Mouse (Mus musculus): ENCODE results near the gene Tmem38b. TPM values are rescaled to one million over a fixed set of nuclear protein-coding genes. Genes with fewer than 3 reads are reported as not detected.

The Tmem38b gene
- total and polyA plus RNA-seq, 3 experiments: 3.1 to 5.9 TPM; not detected in 1

GRCm38 (mm10) chr4:53830016-53830415 is 4.2 kb downstream of the Tmem38b start:
- Histone ChIP-seq H3K9me3 (replicated peaks; ENCODE audit: insufficient read depth, low read length) (no peaks in the 10 kb centered on the region), H3K9ac (ENCODE audit: control insufficient read depth, low read depth, low read length, poor library complexity, severe bottlenecking) (no peak overlapping the region), H3K27ac (ENCODE audit: control insufficient read depth, low read depth, low read length) (no peak overlapping the region)

GRCm38 (mm10) chr4:53830579-53830978 is 4.7 kb downstream of the Tmem38b start:
- Histone ChIP-seq H3K9ac (ENCODE audit: control insufficient read depth, low read depth, low read length, poor library complexity, severe bottlenecking) (no peak overlapping the region), H3K79me2 (ENCODE audit: control insufficient read depth, insufficient read depth, low read length, poor library complexity) (peaks cover 4% of the 10 kb centered on the region), H3K4me3 (ENCODE audit: control insufficient read depth in 1 of 2, insufficient read depth in 1 of 2, low read depth in 2 of 2, low read length in 2 of 2) (no peak overlapping the region), H3K27me3 (ENCODE audit: control insufficient read depth in 1 of 2, insufficient read depth in 2 of 2, low read length in 2 of 2) (no peaks in the 10 kb centered on the region), H3K27ac (ENCODE audit: control insufficient read depth, low read depth, low read length) (no peak overlapping the region), H3K4me1 (ENCODE audit: control insufficient read depth in 1 of 2, insufficient read depth in 2 of 2, low read length in 2 of 2) (peaks cover 1 to 3% of the 10 kb centered on the region in 2 experiments; a peak in 3 of 4 replicates), H3K36me3 (ENCODE audit: control insufficient read depth in 1 of 2, insufficient read depth in 2 of 2, low read length in 2 of 2) (peaks cover 0 to 3% of the 10 kb centered on the region in 2 experiments; a peak in 1 of 4 replicates), H3K9me3 (replicated peaks; ENCODE audit: insufficient read depth, low read length) (no peaks in the 10 kb centered on the region)
- DNase-seq (ENCODE audit: low read depth, low spot score): no peak
- TF ChIP-seq CHD2 (IDR thresholded peaks at IDR 0.05; ENCODE audit: low read length) (no peak), UBTF (IDR thresholded peaks at IDR 0.05; ENCODE audit: borderline replicate concordance, insufficient read depth, low read depth, low read length) (no peak), MYC (IDR thresholded peaks at IDR 0.05; ENCODE audit: low read depth, low read length) (no peak), BHLHE40 (IDR thresholded peaks at IDR 0.05; ENCODE audit: borderline replicate concordance, low read depth, low read length) (no peak), RCOR1 (IDR thresholded peaks at IDR 0.05; ENCODE audit: low read depth, low read length) (no peak), KAT2A (conservative IDR thresholded peaks at IDR 0.05; ENCODE audit: low read depth, low read length) (no peak), MEF2A (IDR thresholded peaks at IDR 0.05; ENCODE audit: extremely low read depth, insufficient replicate concordance, low read depth, low read length, poor library complexity, severe bottlenecking) (no peak), ZMIZ1 (IDR thresholded peaks at IDR 0.05; ENCODE audit: low read depth, low read length) (no peak)

More at GRCm38 (mm10) chr4:53830016-53830415, 4.2 kb downstream of the Tmem38b start:
- no peaks in the 10 kb centered on the region; a peak in 1 of 4 replicates for H3K27me3 ChIP-seq (ENCODE audit: control insufficient read depth in 1 of 2, insufficient read depth in 2 of 2, low read length in 2 of 2)
- peaks cover 5 to 6% of the 10 kb centered on the region in 2 experiments; a peak in 3 of 4 replicates for H3K4me1 ChIP-seq (ENCODE audit: control insufficient read depth in 1 of 2, insufficient read depth in 2 of 2, low read length in 2 of 2)
- H3K79me2 ChIP-seq (ENCODE audit: control insufficient read depth, insufficient read depth, low read length, poor library complexity): peaks cover 4% of the 10 kb centered on the region
- peaks cover 0 to 6% of the 10 kb centered on the region in 2 experiments; a peak in 2 of 4 replicates for H3K36me3 ChIP-seq (ENCODE audit: control insufficient read depth in 1 of 2, insufficient read depth in 2 of 2, low read length in 2 of 2)
- no peak overlapping the region for H3K4me3 ChIP-seq (ENCODE audit: control insufficient read depth in 1 of 2, insufficient read depth in 1 of 2, low read depth in 2 of 2, low read length in 2 of 2)
- TF ChIP-seq ZNF384 (IDR thresholded peaks at IDR 0.05; ENCODE audit: low read depth, low read length) (no peak), HCFC1 (IDR thresholded peaks at IDR 0.05; ENCODE audit: low read depth, low read length) (no peak)
- DNase-seq (ENCODE audit: low read depth, low spot score): no peak

GRCm38 (mm10) chr4:53832321-53832720 is 6.5 kb downstream of the Tmem38b start:
- H3K4me3 ChIP-seq (ENCODE audit: control insufficient read depth in 1 of 2, insufficient read depth in 1 of 2, low read depth in 2 of 2, low read length in 2 of 2): no peak overlapping the region
- H3K9ac ChIP-seq (ENCODE audit: control insufficient read depth, low read depth, low read length, poor library complexity, severe bottlenecking): no peak overlapping the region

More at GRCm38 (mm10) chr4:53832321-53832720, 6.5 kb downstream of the Tmem38b start:
- Histone ChIP-seq H3K9me3 (replicated peaks; ENCODE audit: insufficient read depth, low read length) (no peaks in the 10 kb centered on the region), H3K27ac (ENCODE audit: control insufficient read depth, low read depth, low read length) (no peak overlapping the region), H3K27me3 (ENCODE audit: control insufficient read depth in 1 of 2, insufficient read depth in 2 of 2, low read length in 2 of 2) (no peaks in the 10 kb centered on the region), H3K36me3 (ENCODE audit: control insufficient read depth in 1 of 2, insufficient read depth in 2 of 2, low read length in 2 of 2) (peaks cover 0 to 2% of the 10 kb centered on the region in 2 experiments; a peak in 1 of 4 replicates), H3K79me2 (ENCODE audit: control insufficient read depth, insufficient read depth, low read length, poor library complexity) (peaks cover 2% of the 10 kb centered on the region; the same call in 1 of the 2 replicates), H3K4me1 (ENCODE audit: control insufficient read depth in 1 of 2, insufficient read depth in 2 of 2, low read length in 2 of 2) (no peaks in the 10 kb centered on the region)
- DNase-seq (ENCODE audit: low read depth, low spot score): no peak
- TF ChIP-seq E2F4 (IDR thresholded peaks at IDR 0.05; ENCODE audit: borderline replicate concordance, low read depth, low read length): no peak
- no peak for TF ChIP-seq MAFK (IDR thresholded peaks at IDR 0.05; ENCODE audit: borderline replicate concordance, low read depth, low read length)
- TF ChIP-seq MYC (IDR thresholded peaks at IDR 0.05; ENCODE audit: low read depth, low read length): no peak

Data from MEL (cell line).